Mouse (Mus musculus) stomach, postnatal 0 days (tissue): ENCODE measurements around the gene Prpf38b.

Experiments
- CTCF ChIP-seq: IDR thresholded peaks from 2 replicates; pipeline ENCODE4 v1.5.1; 2016; ENCODE audit warnings: antibody characterized with exemption, low read depth, mild to moderate bottlenecking, moderate library complexity
- EP300 ChIP-seq: optimal IDR thresholded peaks from 2 replicates; pipeline ENCODE3; 2016; ENCODE audit warnings: antibody characterized with exemption

- no peak for TF ChIP-seq EP300
- TF ChIP-seq CTCF, result no peak
These were observed 46.4 kb downstream of the Prpf38b start for GRCm38 (mm10) chr3:108865129-108865528.
